Mouse (Mus musculus) brain, adult 2 months (tissue): ENCODE data around the gene Gucy2f.
"Not testable (repeated sequence)": the region's sequence is repeated elsewhere in the genome, so short reads cannot be mapped to it uniquely, and the experiment has no call there.

Source experiments
- DNase-seq: peaks from one replicate; pipeline ENCODE4 v3.0.0; 2011; ENCODE audit warnings: low read depth, low spot score

Gene Gucy2f

GRCm38 (mm10) chrX:142196831-142197230, at the start of gene Gucy2f:
TSS of gene Gucy2f (minus strand) at chrX:142196931.
- DNase-seq, result no peak

- no peak for DNase-seq
Observed at GRCm38 (mm10) chrX:142245682-142246327, 49.1 kb upstream of the Gucy2f start.

- peak; percentile 11 for DNase-seq
Observed at GRCm38 (mm10) chrX:142237101-142237500, 40.4 kb upstream of the Gucy2f start.

- DNase-seq, result not testable (repeated sequence)
Observed at GRCm38 (mm10) chrX:142236146-142236545, 39.4 kb upstream of the Gucy2f start.

- DNase-seq, result peak; percentile 17
Observed at GRCm38 (mm10) chrX:142228769-142229158, 32.0 kb upstream of the Gucy2f start.

- peak; percentile 93 for DNase-seq
Observed at GRCm38 (mm10) chrX:142228055-142228768, 31.5 kb upstream of the Gucy2f start.

- peak; percentile 57 for DNase-seq
Observed at GRCm38 (mm10) chrX:142227398-142228054, 30.8 kb upstream of the Gucy2f start.

GRCm38 (mm10) chrX:142226542-142226941, 29.8 kb upstream of the Gucy2f start, which contains the start of gene Nxt2:
TSS of gene Nxt2 (plus strand) at chrX:142226770.
- no peak for DNase-seq

- peak; percentile 69 for DNase-seq
Observed at GRCm38 (mm10) chrX:142200295-142200694, 3.6 kb upstream of the Gucy2f start.

GRCm38 (mm10) chrX:142195551-142195950, 1.2 kb downstream of the Gucy2f start:
- no peak for DNase-seq

- peak; percentile 37 for DNase-seq
Observed at GRCm38 (mm10) chrX:142194420-142194819, 2.3 kb downstream of the Gucy2f start.

- peak; percentile 10 for DNase-seq
Observed at GRCm38 (mm10) chrX:142190355-142190754, 6.4 kb downstream of the Gucy2f start.

GRCm38 (mm10) chrX:142189023-142189703, 7.6 kb downstream of the Gucy2f start:
- peak; percentile 65 for DNase-seq

GRCm38 (mm10) chrX:142182026-142182425, 14.7 kb downstream of the Gucy2f start:
- no peak for DNase-seq

- DNase-seq, result no peak
Observed at GRCm38 (mm10) chrX:142176981-142177380, 19.8 kb downstream of the Gucy2f start.

GRCm38 (mm10) chrX:142115779-142116178, 81.0 kb downstream of the Gucy2f start:
- DNase-seq, result no peak

- DNase-seq, result no peak
Observed at GRCm38 (mm10) chrX:142111236-142111635, 85.5 kb downstream of the Gucy2f start.

- peak; percentile 45 for DNase-seq
Observed at GRCm38 (mm10) chrX:142096904-142097303, 99.8 kb downstream of the Gucy2f start.

- DNase-seq, result peak; percentile 30
Observed at GRCm38 (mm10) chrX:142095579-142095978, 101.2 kb downstream of the Gucy2f start.

- peak; percentile 13 for DNase-seq
Observed at GRCm38 (mm10) chrX:142062585-142062984, 134.1 kb downstream of the Gucy2f start.
